Mouse (Mus musculus): ENCODE measurements around the gene Slc20a1.

DNA sequence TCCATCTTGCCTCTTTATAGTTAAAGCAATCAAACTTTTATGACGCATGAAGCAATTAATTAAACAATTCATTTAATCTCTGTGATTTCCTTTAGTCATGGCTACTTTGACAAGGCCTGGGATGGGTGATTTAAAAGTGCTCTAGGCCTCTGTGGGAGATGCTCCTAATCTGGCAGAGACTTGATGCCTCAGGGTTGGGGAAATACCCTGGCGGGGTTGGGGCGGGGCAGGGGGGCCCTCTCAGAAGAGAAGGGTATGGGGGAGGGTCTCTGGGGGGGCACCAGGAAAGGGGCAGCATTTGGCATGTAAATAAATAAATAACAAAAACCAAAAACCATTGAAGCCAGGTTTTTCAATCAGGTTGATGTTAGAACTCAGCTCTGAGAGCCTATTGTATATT lies 20.9 kb upstream of the Slc20a1 start:
- TF ChIP-seq MAFK (IDR thresholded peaks at IDR 0.05; ENCODE audit: insufficient read depth, low read depth, low read length) (no peak), HCFC1 (IDR thresholded peaks at IDR 0.05; ENCODE audit: borderline replicate concordance, insufficient read depth, low read length) (no peak), CHD2 (IDR thresholded peaks at IDR 0.05; ENCODE audit: low read depth, low read length) (no peak)

Measured in ES-E14 (cell line).